Mouse (Mus musculus) midbrain, embryonic 11.5 days (tissue): ENCODE results near the gene Slco3a1. TPM values are rescaled to one million over a fixed set of nuclear protein-coding genes. Genes with fewer than 3 reads are reported as not detected.

Source experiments
- ATAC-seq: fragments of 200-750 bp; cut with Nextera tagmentation; 2 replicates; pipeline ENCODE4 v1.8.0; 2017; ENCODE audit warnings: moderate TSS enrichment, moderate library complexity; ENCODE audit not compliant: low FRiP score
- DNase-seq: peaks from one replicate; pipeline ENCODE4 v3.0.0; 2015; ENCODE audit warnings: low spot score; ENCODE audit errors: missing footprints
- H3K27ac ChIP-seq: fragments of 300-500 bp; sonication (generic); 2 replicates; pipeline ENCODE4 v1.5.1; 2014; ENCODE audit warnings: low read depth, low read length
- H3K27me3 ChIP-seq: fragments of 300-500 bp; sonication (generic); 2 replicates; pipeline ENCODE4 v1.6.1; 2014; ENCODE audit warnings: mild to moderate bottlenecking, low read length, moderate library complexity, mixed read lengths; ENCODE audit not compliant: control insufficient read depth, insufficient read depth
- H3K36me3 ChIP-seq: fragments of 300-500 bp; sonication (generic); 2 replicates; pipeline ENCODE4 v1.6.1; 2014; ENCODE audit warnings: mild to moderate bottlenecking, low read length, moderate library complexity, mixed read lengths; ENCODE audit not compliant: control insufficient read depth, insufficient read depth
- H3K4me1 ChIP-seq: fragments of 300-500 bp; sonication (generic); 2 replicates; pipeline ENCODE4 v1.6.1; 2014; ENCODE audit warnings: low read length; ENCODE audit not compliant: control insufficient read depth, insufficient read depth
- H3K4me2 ChIP-seq: fragments of 300-500 bp; sonication (generic); 2 replicates; pipeline ENCODE4 v1.6.1; 2014; ENCODE audit warnings: mild to moderate bottlenecking, moderate library complexity
- H3K4me3 ChIP-seq: fragments of 300-500 bp; sonication (generic); 2 replicates; pipeline ENCODE4 v1.5.1; 2014; ENCODE audit warnings: low read depth, low read length
- H3K9ac ChIP-seq: fragments of 300-500 bp; sonication (generic); 2 replicates; pipeline ENCODE4 v1.6.1; 2014; ENCODE audit warnings: low read length
- H3K9me3 ChIP-seq: fragments of 300-500 bp; sonication (generic); 2 replicates; pipeline ENCODE4 v1.6.1; 2016; ENCODE audit warnings: low read length; ENCODE audit not compliant: control insufficient read depth
- WGBS: fragments of 180-500 bp; shearing (Covaris S2); extraction: QIAGEN DNeasy Blood & Tissue Kit; methylation state at CpG from one replicate; pipeline ENCODE4 v1.1.7; 2014; 5-methylcytosine and 5-hydroxymethylcytosine counted together
- polyA plus RNA-seq: library from polyadenylated mRNA; unstranded; fragments of >200 nt; fragmentation: Nextera tagmentation; extraction: Ambion mirVana; gene quantifications from 2 replicates; pipeline ENCODE4 v1.2.1, GENCODE M21; 2014

Gene Slco3a1
- polyA plus RNA-seq, 1 experiment from 2014 or later = 7.8 TPM

DNA sequence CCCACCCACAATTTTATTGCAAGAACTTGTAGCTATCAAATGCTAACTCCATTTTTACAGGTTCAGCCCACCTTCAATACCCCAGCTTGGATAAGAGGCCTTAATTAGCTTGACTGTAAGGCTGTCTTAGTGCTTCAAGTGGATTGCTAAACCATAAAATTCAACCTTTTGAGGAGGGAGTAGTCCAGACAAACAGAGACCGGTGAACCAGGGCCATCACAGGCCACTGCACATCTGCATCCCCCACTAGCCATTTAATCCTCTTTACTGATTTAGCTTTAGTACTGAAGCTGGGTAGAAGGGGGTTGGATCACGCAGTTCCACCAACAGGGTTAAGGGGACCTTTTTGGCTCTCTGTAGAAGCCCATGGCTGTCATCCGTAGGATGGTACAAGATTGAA is 222.3 kb downstream of the Slco3a1 start:
- no peak overlapping the region for H3K4me2 ChIP-seq
- H3K9me3 ChIP-seq = no peaks in the 10 kb centered on the region
- ATAC-seq (no peak), DNase-seq (peak; percentile 53)
- H3K4me3 ChIP-seq = no peak overlapping the region
- no peak overlapping the region for H3K9ac ChIP-seq
- no peak overlapping the region for H3K27ac ChIP-seq
- WGBS = 33% methylated on average over 3 of the region's 3 CpGs
- H3K27me3 ChIP-seq = no peaks in the 10 kb centered on the region
- no peaks in the 10 kb centered on the region for H3K36me3 ChIP-seq
- 0 out of 2 replicates have a peak, but pooled peaks cover 2% of the 10 kb centered on the region for H3K4me1 ChIP-seq

DNA sequence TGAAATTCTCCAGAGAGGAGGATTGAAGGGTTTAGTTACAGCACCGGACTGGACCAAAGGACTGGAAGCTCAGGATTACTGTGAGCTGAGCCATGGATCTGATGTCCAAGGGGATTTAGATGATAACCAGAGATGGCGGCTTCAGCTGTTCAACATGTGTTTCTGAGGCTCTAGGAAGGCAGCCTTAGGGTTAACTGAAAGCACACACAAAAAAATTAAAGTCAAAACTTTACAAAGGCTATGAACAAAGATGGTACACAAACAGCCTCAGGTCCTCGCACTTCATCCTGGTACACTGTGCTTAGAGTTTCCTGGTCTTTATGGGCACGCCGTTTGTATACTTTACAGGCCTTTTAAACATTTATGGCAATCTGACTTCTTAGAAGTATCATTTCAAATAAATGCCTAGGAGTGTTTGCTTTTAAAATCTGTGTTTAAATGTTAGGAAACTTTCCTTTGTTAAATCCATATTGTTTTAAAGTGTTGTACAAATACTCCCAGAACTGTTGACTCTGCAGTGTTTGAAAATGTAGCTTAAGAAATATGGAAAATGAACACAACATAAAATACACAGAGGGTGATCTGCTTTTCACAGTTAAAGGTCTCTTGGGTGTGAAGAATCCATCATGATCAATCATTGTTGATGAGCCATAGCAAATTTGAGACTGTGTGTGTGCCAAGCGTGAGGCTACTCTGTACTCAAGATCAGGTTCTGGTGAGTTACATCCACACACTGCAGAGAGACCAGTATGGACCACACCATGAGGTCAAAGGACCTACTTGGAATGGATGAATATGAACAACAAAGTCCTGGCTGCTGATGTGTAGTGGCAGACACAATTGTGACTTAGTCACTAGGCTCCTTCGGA is 223.5 kb downstream of the Slco3a1 start:
- Histone ChIP-seq H3K9me3 (no peaks in the 10 kb centered on the region), H3K36me3 (no peaks in the 10 kb centered on the region), H3K4me3 (no peak overlapping the region), H3K9ac (no peak overlapping the region), H3K4me1 (0 out of 2 replicates have a peak, but pooled peaks cover 2% of the 10 kb centered on the region), H3K27me3 (no peaks in the 10 kb centered on the region), H3K27ac (no peak overlapping the region), H3K4me2 (no peak overlapping the region)
- ATAC-seq (no peak), DNase-seq (peak; percentile 84)
- WGBS = 82% methylated on average over 7 of the region's 7 CpGs

DNA sequence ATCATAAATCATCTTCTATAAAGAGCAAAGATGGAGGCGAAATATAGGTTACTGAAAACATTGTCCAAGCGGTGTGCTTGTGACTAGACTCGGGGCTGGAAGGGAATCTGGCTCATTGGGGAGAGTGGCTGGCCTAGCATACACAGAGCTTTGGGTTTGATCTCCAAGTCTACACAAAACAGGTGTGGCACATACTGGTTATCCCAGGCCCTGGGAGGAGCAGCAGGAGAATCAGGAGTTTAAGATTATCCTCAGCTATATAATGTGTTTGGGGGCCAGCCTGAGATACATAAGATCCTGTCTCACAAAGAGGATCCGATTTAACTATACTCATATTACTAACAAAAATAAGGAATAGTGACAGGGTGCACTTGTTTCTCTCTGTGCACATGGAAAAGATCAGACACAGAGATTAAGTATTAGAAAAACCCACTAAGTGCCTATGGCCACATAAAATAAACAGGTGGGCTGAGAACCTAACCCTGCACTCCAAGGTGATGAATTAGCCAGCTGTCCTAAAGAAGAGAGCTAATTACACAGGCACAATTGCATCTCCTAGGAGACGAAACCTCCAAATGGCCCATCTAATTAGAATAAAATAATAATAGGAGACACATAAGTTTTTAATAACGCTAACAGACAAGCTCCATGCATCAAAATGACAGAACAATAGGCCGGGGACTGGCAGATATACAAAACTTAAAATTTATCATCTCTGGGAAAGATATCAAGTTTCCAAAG is 224.3 kb downstream of the Slco3a1 start:
- DNase-seq (peak; percentile 65), ATAC-seq (no peak)
- Histone ChIP-seq H3K9me3 (no peaks in the 10 kb centered on the region), H3K36me3 (no peaks in the 10 kb centered on the region), H3K27me3 (no peaks in the 10 kb centered on the region), H3K4me3 (no peak overlapping the region), H3K27ac (no peak overlapping the region), H3K4me2 (no peak overlapping the region), H3K4me1 (0 out of 2 replicates have a peak, but pooled peaks cover 2% of the 10 kb centered on the region), H3K9ac (no peak overlapping the region)
- WGBS = 88% methylated on average over 7 of the region's 7 CpGs

GRCm38 (mm10) chr7:74329004-74329403 is 225.6 kb downstream of the Slco3a1 start:
- ATAC-seq (no peak), DNase-seq (peak; percentile 59)
- 95% methylated on average over 1 of the region's 1 CpGs for WGBS
- Histone ChIP-seq H3K4me3 (no peak overlapping the region), H3K9me3 (no peaks in the 10 kb centered on the region), H3K27ac (no peak overlapping the region), H3K4me1 (0 out of 2 replicates have a peak, but pooled peaks cover 2% of the 10 kb centered on the region), H3K4me2 (no peak overlapping the region), H3K27me3 (no peaks in the 10 kb centered on the region), H3K9ac (no peak overlapping the region), H3K36me3 (no peaks in the 10 kb centered on the region)

DNA sequence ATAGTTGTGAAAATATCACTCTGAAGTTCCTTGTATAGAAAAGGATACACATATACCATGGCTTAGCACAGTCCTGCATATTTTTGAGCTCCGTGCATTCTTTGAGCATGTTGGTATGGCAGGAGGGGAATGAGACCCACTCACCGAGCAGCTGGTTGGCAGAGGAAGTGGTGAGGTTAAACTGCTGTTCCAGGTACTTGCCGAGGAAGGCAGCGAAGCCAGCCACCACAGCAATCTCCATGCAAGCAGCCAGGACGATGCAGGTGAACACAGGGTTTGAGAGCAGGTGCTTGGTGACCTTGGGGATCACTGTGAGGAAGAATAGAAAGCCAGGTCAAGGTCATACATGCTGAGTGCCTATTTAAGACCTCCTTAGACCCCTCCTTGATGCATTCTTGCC is 226.9 kb downstream of the Slco3a1 start:
- H3K27ac ChIP-seq = no peak overlapping the region
- no peaks in the 10 kb centered on the region for H3K36me3 ChIP-seq
- peak; percentile 68 for DNase-seq
- H3K9me3 ChIP-seq = no peaks in the 10 kb centered on the region
- H3K4me2 ChIP-seq = no peak overlapping the region
- ATAC-seq = no peak
- H3K9ac ChIP-seq = no peak overlapping the region
- H3K27me3 ChIP-seq = no peaks in the 10 kb centered on the region
- no peak overlapping the region for H3K4me3 ChIP-seq
- 93% methylated on average over 5 of the region's 5 CpGs for WGBS
- H3K4me1 ChIP-seq = 0 out of 2 replicates have a peak, but pooled peaks cover 2% of the 10 kb centered on the region

DNA sequence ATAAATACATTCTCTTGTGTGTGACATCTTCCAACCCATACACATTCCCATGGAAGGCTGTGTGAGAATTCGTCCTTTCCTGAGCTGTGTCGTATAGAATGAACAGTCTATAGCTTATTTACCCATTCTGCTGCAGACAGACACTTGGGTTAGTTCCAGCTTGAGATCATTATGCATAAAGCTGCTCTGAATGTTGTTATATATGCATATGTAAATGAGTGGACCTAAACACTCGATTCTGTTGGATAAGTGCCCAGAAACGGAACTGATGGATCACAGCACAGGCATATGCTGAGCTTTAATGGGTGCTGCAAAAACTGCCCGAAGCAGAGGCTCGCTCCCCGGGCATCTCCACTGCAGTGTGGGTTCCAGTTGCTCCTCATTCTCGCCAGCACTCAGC is 229.5 kb downstream of the Slco3a1 start:
- DNase-seq = peak; percentile 53

GRCm38 (mm10) chr7:74323683-74324082 is 230.9 kb downstream of the Slco3a1 start:
- ATAC-seq = no peak
- Histone ChIP-seq H3K27me3 (no peaks in the 10 kb centered on the region), H3K4me3 (no peak overlapping the region), H3K9ac (no peak overlapping the region), H3K27ac (no peak overlapping the region), H3K36me3 (no peaks in the 10 kb centered on the region), H3K4me2 (no peak overlapping the region), H3K9me3 (no peaks in the 10 kb centered on the region), H3K4me1 (no peaks in the 10 kb centered on the region)
- peak; percentile 41 for DNase-seq
- 71% methylated on average over 5 of the region's 5 CpGs for WGBS

More for the DNA sequence above, 229.5 kb downstream of the Slco3a1 start:
- Histone ChIP-seq H3K36me3 (no peaks in the 10 kb centered on the region), H3K27ac (no peak overlapping the region), H3K4me1 (no peaks in the 10 kb centered on the region), H3K27me3 (no peaks in the 10 kb centered on the region), H3K9me3 (no peaks in the 10 kb centered on the region), H3K9ac (no peak overlapping the region), H3K4me2 (no peak overlapping the region), H3K4me3 (no peak overlapping the region)
- WGBS = 78% methylated on average over 8 of the region's 8 CpGs
- ATAC-seq = no peak

GRCm38 (mm10) chr7:74323194-74323593 is 231.4 kb downstream of the Slco3a1 start:
- peak; percentile 62 for DNase-seq
- Histone ChIP-seq H3K36me3 (no peaks in the 10 kb centered on the region), H3K9ac (no peak overlapping the region), H3K4me1 (no peaks in the 10 kb centered on the region), H3K4me3 (no peak overlapping the region), H3K4me2 (no peak overlapping the region), H3K27me3 (no peaks in the 10 kb centered on the region), H3K9me3 (no peaks in the 10 kb centered on the region), H3K27ac (no peak overlapping the region)
- ATAC-seq = no peak

- Histone ChIP-seq H3K4me3 (no peak overlapping the region), H3K4me1 (no peaks in the 10 kb centered on the region), H3K4me2 (no peak overlapping the region), H3K9ac (no peak overlapping the region), H3K27me3 (no peaks in the 10 kb centered on the region), H3K27ac (no peak overlapping the region), H3K36me3 (no peaks in the 10 kb centered on the region), H3K9me3 (no peaks in the 10 kb centered on the region)
- ATAC-seq (no peak), DNase-seq (peak; percentile 53)
- WGBS = 88% methylated on average over 5 of the region's 5 CpGs
Observed at GRCm38 (mm10) chr7:74320635-74321034, 233.9 kb downstream of the Slco3a1 start.
